In genomic region chr13:97549384-97549783, GRCm38 (mm10) we compare ENCODE assay signal across 8 mouse cellular contexts.
A peak's percentile ranks its signal among the peaks of the same experiment; 100 is the strongest.
DNase-seq lines count a peak whose midpoint lies in the region; ATAC-seq and TF ChIP-seq lines count a peak whose summit lies in the region.

No protein-coding gene starts in this region.

- no peaks in the 10 kb centered on the region for H3K36me3 ChIP-seq in heart, embryonic 13.5 days
- H3K36me3 ChIP-seq in lung, embryonic 14.5 days (ENCODE audit: insufficient read depth) = no peaks in the 10 kb centered on the region
- no peaks in the 10 kb centered on the region for H3K36me3 ChIP-seq in embryonic facial prominence, embryonic 14.5 days (ENCODE audit: control insufficient read depth, insufficient read depth, low read length)
- H3K36me3 ChIP-seq in macrophage (ENCODE audit: inconsistent target) = no peaks in the 10 kb centered on the region

- H3K27me3 ChIP-seq in heart, embryonic 13.5 days (replicated peaks) = no peaks in the 10 kb centered on the region
- no peaks in the 10 kb centered on the region for H3K27me3 ChIP-seq in lung, embryonic 14.5 days (ENCODE audit: insufficient read depth, low read length)
- H3K27me3 ChIP-seq in embryonic facial prominence, embryonic 14.5 days (replicated peaks; ENCODE audit: control insufficient read depth, insufficient read depth, low read length) = no peaks in the 10 kb centered on the region

- peaks cover 36% of the 10 kb centered on the region for H3K4me1 ChIP-seq in heart, embryonic 13.5 days
- peaks cover 23% of the 10 kb centered on the region for H3K4me1 ChIP-seq in lung, embryonic 14.5 days (ENCODE audit: insufficient read depth)
- peaks cover 20% of the 10 kb centered on the region for H3K4me1 ChIP-seq in embryonic facial prominence, embryonic 14.5 days (ENCODE audit: control insufficient read depth, insufficient read depth, low read length)

- no peaks in the 10 kb centered on the region for H3K79me2 ChIP-seq in macrophage (ENCODE audit: inconsistent target)

- 87% methylated on average over 6 of the region's 6 CpGs for WGBS in heart, embryonic 13.5 days
- WGBS in lung, embryonic 14.5 days = 82% methylated on average over 6 of the region's 6 CpGs
- WGBS in embryonic facial prominence, embryonic 14.5 days = 84% methylated on average over 6 of the region's 6 CpGs
- WGBS in macrophage (ENCODE audit: missing documents) = 99% methylated on average over 6 of the region's 6 CpGs

- intact Hi-C loops in heart, postnatal 36 days (cut with DNase I) = loop anchor here (2.0 to 5.0 kb wide), 2 partner anchors 107 to 253 kb away; no protein-coding TSS in a partner anchor

- ATAC-seq in heart, embryonic 13.5 days (ENCODE audit: extremely low read depth, insufficient number of reproducible peaks, low FRiP score, low TSS enrichment) = no peak
- no peak for ATAC-seq in lung, embryonic 14.5 days (ENCODE audit: insufficient read depth)
- no peak for ATAC-seq in embryonic facial prominence, embryonic 14.5 days (ENCODE audit: low read depth)

- no peak overlapping the region for H3K4me2 ChIP-seq in heart, embryonic 13.5 days
- H3K4me2 ChIP-seq in lung, embryonic 14.5 days = no peak overlapping the region
- no peak overlapping the region for H3K4me2 ChIP-seq in embryonic facial prominence, embryonic 14.5 days (ENCODE audit: low read depth, low read length)

- no peak for DNase-seq in heart, postnatal 36 days
- no peak for DNase-seq in lung, embryonic 14.5 days
- DNase-seq in lung, postnatal 4 days = no peak
- DNase-seq in embryonic facial prominence, embryonic 14.5 days (ENCODE audit: low spot score) = no peak
- no peak for DNase-seq in adipocyte (ENCODE audit: low spot score)
- DNase-seq in urinary bladder, postnatal 10 days (ENCODE audit: low spot score) = no peak

- H3K9me3 ChIP-seq in heart, embryonic 13.5 days = 0 out of 2 replicates have a peak, but pooled peaks cover 5% of the 10 kb centered on the region
- 0 out of 2 replicates have a peak, but pooled peaks cover 4% of the 10 kb centered on the region for H3K9me3 ChIP-seq in lung, embryonic 14.5 days (ENCODE audit: low read depth, low read length)
- no peaks in the 10 kb centered on the region for H3K9me3 ChIP-seq in embryonic facial prominence, embryonic 14.5 days (ENCODE audit: control insufficient read depth, low read length)

- no peak for TF ChIP-seq CTCF in lung, embryonic 14.5 days (IDR thresholded peaks at IDR 0.05; ENCODE audit: low read depth)

- no peak overlapping the region for H3K9ac ChIP-seq in heart, embryonic 13.5 days
- no peak overlapping the region for H3K9ac ChIP-seq in lung, embryonic 14.5 days
- no peak overlapping the region for H3K9ac ChIP-seq in embryonic facial prominence, embryonic 14.5 days (ENCODE audit: low read depth, low read length)

- no peak overlapping the region for H3K4me3 ChIP-seq in heart, embryonic 13.5 days
- H3K4me3 ChIP-seq in lung, embryonic 14.5 days (ENCODE audit: low read depth, low read length) = no peak overlapping the region
- no peak overlapping the region for H3K4me3 ChIP-seq in embryonic facial prominence, embryonic 14.5 days (ENCODE audit: low read depth, low read length)
- no peak overlapping the region for H3K4me3 ChIP-seq in macrophage (ENCODE audit: inconsistent target)

- H3K27ac ChIP-seq in heart, embryonic 13.5 days (replicated peaks) = peak overlapping the region; percentile 86
- H3K27ac ChIP-seq in lung, embryonic 14.5 days (ENCODE audit: low read depth) = peak overlapping the region; percentile 95
- peak overlapping the region; percentile 45 for H3K27ac ChIP-seq in embryonic facial prominence, embryonic 14.5 days (replicated peaks; ENCODE audit: low read depth, low read length)
- H3K27ac ChIP-seq in macrophage = peak overlapping the region; percentile 96

Comparison
In these comparisons a context has a peak if more than half of its experiments do, and no peak if none do; other contexts are left out.
1. H3K27ac ChIP-seq: peak in every context shown above with its lines; median percentile 96 in macrophage; 95 in lung, embryonic 14.5 days; 86 in heart, embryonic 13.5 days; 45 in embryonic facial prominence, embryonic 14.5 days.